ENCODE assay signal across 9 mouse cellular contexts in the genomic region with DNA sequence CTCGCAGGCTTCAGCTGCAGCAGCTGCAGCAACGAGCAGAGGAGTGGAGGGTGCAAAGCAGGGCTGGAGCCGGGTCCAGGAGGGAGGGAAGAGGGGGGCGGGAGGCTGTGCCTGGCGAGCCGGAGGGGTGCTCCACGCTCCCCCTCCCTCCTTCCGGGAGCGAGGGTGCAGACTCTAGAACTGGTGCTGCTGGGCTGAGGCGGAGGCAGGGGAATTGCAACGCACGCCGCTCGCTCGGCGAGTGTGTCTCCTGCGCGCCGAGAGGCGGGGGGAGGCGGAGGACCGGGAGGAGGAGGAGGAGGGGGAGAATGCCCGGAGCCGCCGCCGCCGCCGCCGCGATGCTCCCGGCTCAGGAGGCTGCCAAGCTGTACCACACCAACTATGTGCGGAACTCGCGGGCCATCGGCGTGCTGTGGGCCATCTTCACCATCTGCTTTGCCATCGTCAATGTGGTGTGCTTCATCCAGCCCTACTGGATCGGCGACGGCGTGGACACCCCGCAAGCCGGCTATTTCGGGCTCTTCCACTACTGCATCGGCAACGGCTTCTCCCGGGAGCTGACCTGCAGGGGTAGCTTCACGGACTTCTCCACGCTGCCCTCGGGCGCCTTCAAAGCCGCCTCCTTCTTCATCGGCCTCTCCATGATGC. TPM values are rescaled to one million over a fixed set of nuclear protein-coding genes. Genes with fewer than 3 reads are reported as not detected.
A peak's percentile ranks its signal among the peaks of the same experiment; 100 is the strongest.
DNase-seq lines count a peak whose midpoint lies in the region; ATAC-seq and TF ChIP-seq lines count a peak whose summit lies in the region.
"Had no signal": no experiment of that assay in that cellular context is flagged by ENCODE, and none has a peak within 500 bp of the region (broad histone marks: within the 10 kb centered on the region; RNA-seq: fewer than 3 reads in every experiment).

A gene (plus strand): TSS at position 175 of the 648 bp plus-strand sequence.

- H3K9ac ChIP-seq in kidney, embryonic 15.5 days = peak within 1 kb of the TSS; percentile 29
- peak within 1 kb of the TSS; percentile 84 for H3K9ac ChIP-seq in hindbrain, embryonic 13.5 days
- H3K9ac ChIP-seq in limb, embryonic 12.5 days (replicated peaks) = peak within 1 kb of the TSS; percentile 58

- ATAC-seq in kidney, embryonic 15.5 days (replicated peaks; ENCODE audit: low FRiP score) = peak; percentile 93
- ATAC-seq in hindbrain, embryonic 13.5 days (ENCODE audit: low FRiP score) = peak; percentile 93
- ATAC-seq in limb, embryonic 12.5 days (ENCODE audit: insufficient number of reproducible peaks, insufficient read depth, low FRiP score, low TSS enrichment, low read depth) = peak; percentile 86
- ATAC-seq: Patski had no signal

- no peak within 1 kb of the TSS for H3K27ac ChIP-seq in kidney, embryonic 15.5 days
- H3K27ac ChIP-seq in embryonic fibroblast, embryonic 13.5 days (ENCODE audit: insufficient read depth, low read length) = no peak within 1 kb of the TSS
- H3K27ac ChIP-seq in hindbrain, embryonic 13.5 days = peak within 1 kb of the TSS; percentile 40
- no peak within 1 kb of the TSS for H3K27ac ChIP-seq in limb, embryonic 12.5 days
- H3K27ac ChIP-seq in olfactory bulb, adult 2 months (ENCODE audit: insufficient read depth, low read depth, low read length) = peak within 1 kb of the TSS; percentile 27

- no peaks in the 10 kb centered on the region for H3K36me3 ChIP-seq in kidney, embryonic 15.5 days
- H3K36me3 ChIP-seq in hindbrain, embryonic 13.5 days = no peaks in the 10 kb centered on the region
- H3K36me3 ChIP-seq in limb, embryonic 12.5 days = no peaks in the 10 kb centered on the region

- H3K9me3 ChIP-seq in kidney, embryonic 15.5 days (replicated peaks) = no peaks in the 10 kb centered on the region
- no peaks in the 10 kb centered on the region for H3K9me3 ChIP-seq in hindbrain, embryonic 13.5 days
- H3K9me3 ChIP-seq in limb, embryonic 12.5 days = no peaks in the 10 kb centered on the region

- peak within 1 kb of the TSS; percentile 51 for H3K4me3 ChIP-seq in kidney, embryonic 15.5 days (replicated peaks)
- H3K4me3 ChIP-seq in embryonic fibroblast, embryonic 13.5 days (ENCODE audit: insufficient read depth, low read length) = peak within 1 kb of the TSS; percentile 28
- H3K4me3 ChIP-seq in hindbrain, embryonic 13.5 days = peak within 1 kb of the TSS; percentile 72
- peak within 1 kb of the TSS; percentile 58 for H3K4me3 ChIP-seq in limb, embryonic 12.5 days (replicated peaks)
- H3K4me3 ChIP-seq in olfactory bulb, adult 2 months (ENCODE audit: insufficient read depth, low read depth, low read length) = peak within 1 kb of the TSS; percentile 74

- H3K4me2 ChIP-seq in kidney, embryonic 15.5 days = peak within 1 kb of the TSS; percentile 95
- peak within 1 kb of the TSS; percentile 96 for H3K4me2 ChIP-seq in hindbrain, embryonic 13.5 days
- peak within 1 kb of the TSS; percentile 96 for H3K4me2 ChIP-seq in limb, embryonic 12.5 days

- WGBS in kidney, embryonic 15.5 days = under 1% methylated on average over 46 of the region's 53 CpGs
- under 1% methylated on average over 49 of the region's 53 CpGs for WGBS in hindbrain, embryonic 13.5 days
- WGBS in limb, embryonic 12.5 days = under 1% methylated on average over 45 of the region's 53 CpGs
- under 1% methylated on average over 53 of the region's 53 CpGs for WGBS in olfactory bulb, adult 2 months

- peaks cover 19% of the 10 kb centered on the region for H3K4me1 ChIP-seq in kidney, embryonic 15.5 days
- H3K4me1 ChIP-seq in embryonic fibroblast, embryonic 13.5 days (ENCODE audit: control insufficient read depth, insufficient read depth, low read length) = no peaks in the 10 kb centered on the region
- peaks cover 24% of the 10 kb centered on the region for H3K4me1 ChIP-seq in hindbrain, embryonic 13.5 days (replicated peaks)
- peaks cover 15% of the 10 kb centered on the region; the same call in 1 of the 2 replicates for H3K4me1 ChIP-seq in limb, embryonic 12.5 days (replicated peaks)
- H3K4me1 ChIP-seq in olfactory bulb, adult 2 months (ENCODE audit: control insufficient read depth, insufficient read depth, low read length) = peaks cover 9% of the 10 kb centered on the region

- TF ChIP-seq POLR2A in embryonic fibroblast, embryonic 13.5 days (IDR thresholded peaks at IDR 0.05; ENCODE audit: low read depth, low read length) = no peak
- TF ChIP-seq POLR2A in olfactory bulb, adult 2 months (IDR thresholded peaks at IDR 0.05; ENCODE audit: insufficient read depth, low read depth, low read length) = no peak; the same call in 1 of the 2 replicates

- peaks cover 55% of the 10 kb centered on the region for H3K27me3 ChIP-seq in kidney, embryonic 15.5 days
- H3K27me3 ChIP-seq in hindbrain, embryonic 13.5 days = peaks cover 22% of the 10 kb centered on the region
- peaks cover 49% of the 10 kb centered on the region for H3K27me3 ChIP-seq in limb, embryonic 12.5 days

- no peak for TF ChIP-seq CTCF in embryonic fibroblast, embryonic 13.5 days (IDR thresholded peaks at IDR 0.05; ENCODE audit: borderline replicate concordance, insufficient read depth, low read length)
- no peak for TF ChIP-seq CTCF in olfactory bulb, adult 2 months (IDR thresholded peaks at IDR 0.05; ENCODE audit: insufficient read depth, low read depth, low read length)

- no peak for DNase-seq in kidney, adult 18-20 months
- DNase-seq in brain, adult 2 months (ENCODE audit: low read depth, low spot score) = peak; percentile 68
- DNase-seq in MN1 (ENCODE audit: low spot score) = no peak

RNA-seq across cellular contexts. Expression of the gene that starts here (rescaled TPM):
- 0.30 and 0.40 TPM in 2 replicates for polyA plus RNA-seq in kidney, embryonic 15.5 days (2015; fragmentation: Nextera tagmentation; extraction: Ambion mirVana)
- 0.25 and 0.49 TPM in 2 replicates for polyA plus RNA-seq in embryonic fibroblast, embryonic 13.5 days (2011; ENCODE audit: insufficient read length, low read depth, missing spikeins)
- 9.7 and 9.8 TPM in 2 replicates for polyA plus RNA-seq in hindbrain, embryonic 13.5 days (2015; fragmentation: Nextera tagmentation; extraction: Ambion mirVana)
- polyA plus RNA-seq in limb, embryonic 12.5 days (2016; fragmentation: Nextera tagmentation; extraction: Ambion mirVana) = 0.10 and 0.45 TPM in 2 replicates
- not detected in 2 replicates for polyA plus RNA-seq in olfactory bulb, adult 2 months (2012; ENCODE audit: insufficient read depth, insufficient read length, low replicate concordance, missing spikeins)
- polyA plus RNA-seq: Patski had no signal

Comparison
In these comparisons a context has a peak if more than half of its experiments do, and no peak if none do; other contexts are left out.
1. Peak in ATAC-seq, H3K4me3 ChIP-seq, H3K9ac ChIP-seq and H3K4me2 ChIP-seq in kidney, embryonic 15.5 days; RNA of the gene not detected or under 1 TPM.
2. Peak in ATAC-seq, H3K4me3 ChIP-seq, H3K9ac ChIP-seq and H3K4me2 ChIP-seq in limb, embryonic 12.5 days; RNA of the gene not detected or under 1 TPM.
3. H3K27ac ChIP-seq: peak in hindbrain, embryonic 13.5 days (single experiment) and olfactory bulb, adult 2 months (single experiment); none in kidney, embryonic 15.5 days (single experiment), embryonic fibroblast, embryonic 13.5 days (single experiment) and limb, embryonic 12.5 days (single experiment).
4. H3K9ac ChIP-seq: peak in every context shown above with its lines; median percentile 84 in hindbrain, embryonic 13.5 days; 58 in limb, embryonic 12.5 days; 29 in kidney, embryonic 15.5 days.
5. Peak in every context shown above with its lines, with median percentiles within 50 percentile points of each other: ATAC-seq, H3K4me2 ChIP-seq and H3K4me3 ChIP-seq.